Mouse (Mus musculus) erythroid progenitor cell, adult 5-6 weeks (primary cell): ENCODE results near the gene Slc17a3. TPM values are rescaled to one million over a fixed set of nuclear protein-coding genes. Genes with fewer than 3 reads are reported as not detected.
A peak's percentile ranks its signal among the peaks of the same experiment; 100 is the strongest.

Experiments used
- ATAC-seq: replicated peaks from 2 replicates; pipeline ENCODE4 v1.8.0; 2016; ENCODE audit warnings: moderate number of reproducible peaks, mild to moderate bottlenecking, moderate TSS enrichment, inconsistent platforms; ENCODE audit not compliant: poor library complexity, low FRiP score, severe bottlenecking
- total RNA-seq, 2 experiments: library from RNA; stranded (forward) in 1 of 2; stranded (reverse) in 1 of 2; fragments of 150-400 nt in 1 of 2; fragments of 186-747, 209-891 nt in 1 of 2; gene quantifications; 2 replicates each; pipeline versions ENCODE4 v1.2.3 to v1.2.4; 2015 to 2017; ENCODE audit warnings: low replicate concordance in 2 of 2

The Slc17a3 gene
- total RNA-seq (2015; ENCODE audit: low replicate concordance), result not detected in 2 replicates
- total RNA-seq (2017; ENCODE audit: low replicate concordance), result not detected in 2 replicates

DNA sequence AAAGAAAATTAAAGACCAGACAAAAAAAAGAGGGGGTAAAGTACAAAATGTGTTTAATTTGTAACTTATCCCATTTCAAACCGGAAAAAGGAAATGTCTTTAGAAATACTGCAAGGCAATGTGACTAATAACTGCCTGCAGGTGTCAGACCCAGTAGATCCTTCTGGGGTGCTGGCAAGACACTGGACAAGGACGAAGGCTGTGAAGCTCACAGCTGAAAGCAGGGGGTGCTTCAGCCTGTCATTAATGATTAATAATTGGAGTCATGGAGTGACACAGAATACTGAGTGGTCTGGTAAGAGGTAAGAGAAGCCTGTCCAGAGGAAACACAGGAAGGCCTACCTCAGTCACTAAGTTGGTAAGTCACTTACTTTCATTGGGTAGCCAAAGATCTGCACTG is at the start of gene Slc17a3:
Gene Slc17a3, plus strand, starts transcription at position 127 of the 400 bp plus-strand sequence.
- ATAC-seq, result no peak

DNA sequence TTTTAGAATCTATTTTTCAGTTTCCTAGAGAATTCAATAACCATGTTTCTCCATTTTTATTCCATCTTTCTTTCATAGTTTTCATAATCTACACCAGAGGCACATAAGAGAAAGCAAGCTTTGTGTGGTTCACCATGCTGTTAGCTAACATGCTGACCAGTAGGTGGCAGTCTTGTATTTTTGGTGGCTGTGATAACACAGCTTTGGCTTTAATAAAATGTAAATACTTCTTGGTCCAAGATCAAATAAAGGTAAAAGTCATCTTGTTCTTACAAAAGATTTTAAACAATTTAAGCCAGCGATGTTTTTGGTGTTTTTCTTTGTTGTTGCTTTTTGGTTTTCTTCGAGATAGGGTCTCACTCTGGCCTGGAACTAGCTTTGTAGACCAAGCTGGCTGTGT is 46.7 kb upstream of the Slc17a3 start:
- ATAC-seq, result 0 out of 2 replicates have a peak, but pooled peaks have one; percentile 61

DNA sequence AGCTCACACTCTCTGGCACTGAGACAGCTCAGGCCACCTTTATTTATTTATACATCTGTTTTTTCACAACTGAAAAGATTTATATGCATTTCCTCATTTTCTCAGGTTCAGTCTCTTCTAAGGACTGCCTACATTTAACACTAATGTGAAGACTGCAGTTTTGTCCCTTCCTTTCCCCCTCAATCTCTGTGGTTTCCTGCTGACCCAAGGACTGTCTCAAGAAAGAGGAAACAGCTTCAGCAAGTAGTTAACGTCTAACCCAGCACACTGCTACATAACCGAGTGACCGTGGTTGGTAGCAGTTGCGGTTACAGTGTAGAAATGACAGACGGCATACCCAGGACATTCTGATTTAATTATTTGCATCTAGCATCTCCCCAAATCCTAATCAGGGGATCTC is 39.8 kb upstream of the Slc17a3 start:
- ATAC-seq, result no peak

DNA sequence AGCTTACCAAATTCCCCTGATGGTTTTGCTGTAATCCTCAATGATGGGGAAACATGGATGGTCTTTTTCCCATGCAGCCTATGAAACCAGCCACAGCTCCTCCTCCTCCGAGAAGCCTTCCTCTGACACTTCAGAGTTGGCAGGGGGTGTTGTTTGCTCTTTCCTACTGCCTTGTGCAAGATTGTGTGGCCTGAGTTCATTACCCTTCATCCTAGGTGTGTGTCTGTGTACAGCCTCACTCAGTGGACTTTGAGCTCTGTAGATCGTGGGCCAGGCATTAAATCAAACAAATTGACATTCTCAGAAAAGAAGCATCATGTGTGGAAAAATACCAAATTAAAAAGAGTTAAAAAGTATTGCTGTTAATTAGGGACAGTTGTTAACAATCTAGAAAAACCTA is 34.7 kb upstream of the Slc17a3 start:
- ATAC-seq, result no peak

DNA sequence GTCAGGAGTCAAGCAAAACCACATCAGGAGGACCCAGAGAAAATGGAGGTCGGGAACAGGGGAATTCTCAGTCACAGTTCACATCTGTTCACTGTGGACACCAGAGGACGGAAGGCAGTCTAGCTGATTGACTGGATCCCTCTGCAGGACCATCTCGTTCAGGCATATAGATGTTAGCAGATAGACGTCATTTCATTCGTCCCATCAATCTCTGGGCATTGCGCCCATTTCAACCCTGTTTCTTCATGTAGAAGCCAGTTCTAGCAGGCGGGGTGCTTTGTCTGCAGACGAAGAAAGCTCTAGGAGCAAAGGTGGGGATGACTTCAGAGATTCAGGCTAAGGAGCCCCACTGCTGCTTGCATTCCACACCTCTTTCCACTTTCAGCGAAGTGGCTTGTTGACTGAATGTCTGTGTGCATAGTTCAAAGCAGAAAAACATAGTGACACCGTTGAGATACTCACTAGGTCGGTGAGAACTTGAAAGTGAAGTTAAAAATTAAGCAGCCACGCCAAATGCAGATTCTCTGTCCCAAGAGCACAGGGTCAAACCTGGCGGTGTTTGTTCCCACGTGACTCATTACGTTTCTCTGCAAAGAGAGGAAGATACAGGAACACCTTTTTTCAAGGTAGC is 32.7 kb upstream of the Slc17a3 start, which contains the start of gene Slc17a2:
Gene Slc17a2, plus strand, starts transcription at position 572 of the 631 bp plus-strand sequence.
- no peak for ATAC-seq

GRCm38 (mm10) chr13:23816148-23816547 is 23.1 kb upstream of the Slc17a3 start:
- ATAC-seq, result no peak

- ATAC-seq, result no peak
Measured at GRCm38 (mm10) chr13:23820179-23820940, 18.9 kb upstream of the Slc17a3 start.

DNA sequence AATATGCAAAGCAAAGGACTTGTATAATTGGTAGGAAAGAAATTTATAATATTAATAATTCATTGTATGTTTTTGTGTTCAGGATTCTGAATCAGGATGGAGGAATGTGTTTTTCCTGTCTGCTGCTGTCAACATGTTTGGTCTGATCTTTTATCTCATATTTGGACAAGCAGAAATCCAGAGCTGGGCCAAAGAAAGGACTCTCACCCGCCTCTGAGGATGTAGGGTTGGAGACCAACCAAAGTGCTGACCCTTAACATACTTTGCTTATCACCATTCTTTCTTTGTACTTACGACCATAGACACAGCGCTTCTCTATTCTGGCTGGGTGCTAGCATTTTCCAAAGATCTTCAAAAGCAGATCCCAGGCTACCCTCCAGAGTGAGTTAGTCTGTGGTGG is 17.0 kb upstream of the Slc17a3 start:
- no peak for ATAC-seq

GRCm38 (mm10) chr13:23826606-23827005 is 12.6 kb upstream of the Slc17a3 start:
- no peak for ATAC-seq

DNA sequence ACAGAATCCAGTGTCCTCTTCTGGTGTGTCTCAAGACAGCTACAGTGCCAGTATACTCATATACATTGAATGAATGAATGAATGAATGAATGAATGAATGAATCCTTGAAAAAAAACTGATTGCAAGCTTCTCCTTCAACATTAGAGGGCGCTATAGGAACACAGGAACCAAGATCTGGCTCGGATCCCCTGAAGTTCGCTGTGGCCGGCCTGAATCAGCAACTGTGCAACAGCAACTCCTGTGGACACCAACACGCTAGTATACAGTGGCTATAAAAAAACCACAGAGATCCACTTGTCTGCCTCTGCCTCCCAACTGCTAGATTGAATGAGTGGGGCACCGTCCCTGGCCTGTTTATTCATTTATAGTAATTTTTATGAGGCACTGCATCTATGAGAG is 6.2 kb upstream of the Slc17a3 start:
- no peak for ATAC-seq

DNA sequence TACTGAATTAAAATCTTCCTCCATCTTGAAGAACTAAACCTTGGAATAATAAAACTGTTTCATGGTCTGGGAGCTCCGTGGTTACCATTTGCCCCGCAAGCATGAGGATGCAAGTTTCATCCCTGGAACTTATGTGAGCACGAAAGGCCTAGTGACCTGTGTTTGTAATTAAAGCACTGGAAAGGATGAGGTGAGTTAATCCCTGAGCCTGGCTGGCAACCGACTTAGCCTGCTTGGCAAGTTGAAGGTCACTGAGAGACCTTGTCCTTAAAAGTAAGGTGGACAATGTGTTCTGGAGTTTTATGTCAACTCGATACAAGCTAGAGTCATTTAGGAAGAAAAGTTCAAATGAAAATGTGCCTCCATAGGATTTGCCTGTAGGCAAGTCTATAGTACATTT is 4.4 kb upstream of the Slc17a3 start:
- ATAC-seq, result no peak

DNA sequence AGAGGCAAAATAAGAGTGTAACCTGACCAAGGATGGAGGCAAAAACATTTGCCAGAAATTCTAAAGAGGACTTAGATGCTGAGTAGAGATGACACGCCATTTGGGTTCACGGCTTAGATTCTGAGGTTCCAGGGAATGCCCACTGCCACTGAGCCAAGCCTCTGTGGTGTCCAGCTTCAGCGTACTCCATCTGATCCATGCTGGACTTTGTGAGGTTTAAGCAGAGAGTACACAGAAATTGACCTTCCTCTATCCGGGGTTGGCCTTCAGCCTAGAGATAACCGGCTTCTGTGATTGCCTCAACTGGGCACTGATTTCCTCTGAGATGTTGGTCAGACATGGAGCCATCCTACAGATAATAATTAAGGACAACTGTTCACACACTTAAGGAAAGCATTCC is 2.6 kb upstream of the Slc17a3 start:
- no peak for ATAC-seq

DNA sequence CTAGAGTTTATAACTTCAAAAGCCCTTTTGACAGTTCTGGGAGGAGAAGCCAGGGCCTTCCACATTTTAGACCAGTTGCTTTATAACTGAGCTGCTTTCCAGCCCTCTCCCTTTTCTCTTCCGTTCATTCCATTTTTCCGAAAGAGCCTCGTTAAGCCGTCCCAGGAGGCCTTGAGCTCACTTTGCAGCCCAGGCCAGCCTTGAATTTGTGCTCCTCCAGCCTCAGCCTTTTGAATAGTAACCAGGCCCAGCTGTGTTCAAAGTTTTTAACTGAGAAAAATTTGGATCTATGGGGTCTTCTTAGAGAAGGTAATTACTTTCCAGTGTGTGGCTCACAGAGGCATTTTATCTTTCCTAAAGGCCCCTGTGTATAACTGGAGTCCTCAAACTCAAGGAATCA is 6.6 kb downstream of the Slc17a3 start:
- no peak for ATAC-seq

GRCm38 (mm10) chr13:23849299-23849698 is 10.1 kb downstream of the Slc17a3 start:
- ATAC-seq, result no peak

DNA sequence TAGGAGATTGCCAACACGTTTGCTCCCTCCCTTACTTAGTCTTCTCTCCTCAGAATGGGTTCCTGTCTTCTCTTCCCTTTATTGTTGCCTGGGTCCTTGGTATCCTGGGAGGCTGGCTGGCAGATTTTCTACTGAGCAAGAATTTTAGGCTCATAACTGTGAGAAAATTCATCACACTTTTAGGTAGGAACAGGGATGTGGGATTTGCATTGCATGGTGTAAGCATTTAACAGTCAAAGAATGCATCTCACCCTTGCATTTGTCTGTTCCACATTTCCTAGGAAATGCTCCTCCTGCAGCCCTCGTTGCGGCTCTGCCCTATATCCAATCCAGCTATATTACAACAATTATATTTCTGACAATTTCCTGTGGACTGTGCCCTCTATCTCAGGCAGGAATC is 17.2 kb downstream of the Slc17a3 start:
- no peak for ATAC-seq

GRCm38 (mm10) chr13:23861815-23862214 is 22.6 kb downstream of the Slc17a3 start:
- ATAC-seq, result no peak

DNA sequence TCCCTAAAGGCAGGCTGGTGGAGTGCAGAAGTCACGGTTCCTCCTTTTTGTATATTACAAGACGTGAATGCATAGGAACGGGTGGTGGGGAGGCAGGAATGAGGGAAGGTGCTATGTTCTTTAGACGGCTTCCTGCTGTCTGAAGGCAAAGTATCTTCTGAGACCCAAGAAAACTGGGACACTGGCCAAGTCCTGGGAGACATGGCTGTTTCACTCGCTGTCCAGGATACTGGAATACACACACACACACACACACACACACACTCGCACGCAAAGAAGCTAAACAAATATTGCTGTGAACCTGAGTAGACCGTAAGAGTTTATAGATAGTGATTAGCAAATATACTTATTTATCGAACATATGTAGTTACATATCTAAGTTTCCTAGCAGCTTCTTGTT is 25.5 kb downstream of the Slc17a3 start:
- no peak for ATAC-seq

GRCm38 (mm10) chr13:23866086-23866710 is 27.0 kb downstream of the Slc17a3 start:
- ATAC-seq, result no peak

DNA sequence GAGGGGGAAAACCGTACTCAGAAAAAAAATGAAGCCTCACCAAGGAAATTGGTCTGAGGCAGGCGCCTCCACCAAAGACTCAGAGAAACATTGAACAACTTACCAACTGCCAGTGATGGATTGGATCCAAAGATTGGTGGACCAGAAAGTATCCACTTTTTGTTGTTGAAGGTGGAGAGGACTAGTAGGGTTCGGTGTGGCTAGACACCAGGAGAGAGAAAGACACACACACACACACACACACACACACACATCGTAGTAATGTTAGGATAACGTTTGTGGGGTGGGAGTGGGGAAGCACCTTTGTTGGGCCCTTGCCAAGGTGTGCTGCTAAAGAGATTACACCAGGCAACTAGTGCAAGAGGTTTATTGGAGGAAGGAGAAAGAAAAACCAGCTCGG is 27.8 kb downstream of the Slc17a3 start:
- no peak for ATAC-seq

DNA sequence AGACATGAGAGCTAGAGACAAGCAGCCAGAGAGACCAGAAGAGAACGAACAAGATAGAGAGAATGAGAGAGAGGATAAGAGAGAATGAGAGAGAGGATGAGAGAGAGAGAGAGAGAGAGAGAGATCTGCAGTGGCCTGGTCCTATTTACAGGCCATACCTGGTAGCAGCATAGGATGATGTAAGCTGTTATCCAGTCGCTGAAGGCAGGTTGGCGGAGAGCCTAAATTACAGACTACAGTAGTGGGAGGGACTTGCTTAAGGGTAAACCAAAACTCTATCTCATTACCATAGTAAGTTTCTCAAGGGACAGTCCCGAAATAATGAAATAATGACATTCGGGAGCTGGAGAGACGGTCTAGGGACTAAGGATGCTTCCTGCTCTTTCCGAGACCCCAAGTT is 28.2 kb downstream of the Slc17a3 start, which contains the start of gene Slc17a1:
Gene Slc17a1, plus strand, starts transcription at position 346 of the 400 bp plus-strand sequence.
- no peak for ATAC-seq
